Mouse (Mus musculus) ES-E14 (cell line): ENCODE data around the gene 6030445D17Rik.

Experiments used
- HCFC1 ChIP-seq: IDR thresholded peaks from 2 replicates; pipeline ENCODE4 v1.6.1; 2012; ENCODE audit warnings: low read length, inconsistent platforms, borderline replicate concordance; ENCODE audit not compliant: insufficient read depth
- ZNF384 ChIP-seq: IDR thresholded peaks from 2 replicates; pipeline ENCODE4 v1.6.1; 2012; ENCODE audit warnings: low read depth, low read length, inconsistent platforms

DNA sequence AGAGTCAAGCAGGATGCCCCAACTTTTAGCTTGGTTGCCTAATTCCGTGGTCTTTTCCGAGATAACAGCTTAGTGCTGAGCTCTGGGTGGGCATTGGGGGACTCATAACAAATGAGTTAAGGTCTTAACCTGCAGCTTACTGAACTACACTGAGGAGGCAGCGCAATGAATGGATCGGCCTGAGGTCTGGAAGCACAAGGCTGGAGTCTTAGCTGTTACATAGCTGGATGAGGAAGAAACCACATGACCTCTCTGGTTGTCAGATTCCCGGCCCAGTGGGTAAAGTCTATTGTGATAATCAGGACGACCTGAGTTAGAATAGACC is 327 bp upstream of the 6030445D17Rik start:
- TF ChIP-seq HCFC1 (no peak), ZNF384 (no peak)
